25 mouse cellular contexts compared by ENCODE assay signal in the genomic region with DNA sequence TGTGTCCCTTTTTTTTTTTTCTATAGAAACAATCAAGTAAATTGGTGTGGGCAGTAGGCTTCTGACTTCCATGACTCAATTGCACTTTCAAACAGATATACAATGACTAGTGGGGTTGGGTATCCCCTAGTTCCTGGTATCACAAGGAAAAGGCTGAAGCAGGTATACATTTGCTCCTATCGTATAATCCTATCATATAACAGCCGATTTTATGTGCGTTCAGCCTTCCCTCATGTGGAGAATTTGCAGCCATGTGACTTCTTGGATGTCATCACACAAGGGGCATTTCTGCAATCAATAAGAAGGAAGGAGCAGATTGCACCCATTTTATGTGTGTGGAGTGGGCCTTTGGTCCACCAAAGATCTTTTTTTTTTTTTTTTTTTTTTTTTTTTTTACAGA. TPM values are rescaled to one million over a fixed set of nuclear protein-coding genes. Genes with fewer than 3 reads are reported as not detected.
"Had no signal": no experiment of that assay in that cellular context is flagged by ENCODE, and none has a peak within 500 bp of the region (broad histone marks: within the 10 kb centered on the region; RNA-seq: fewer than 3 reads in every experiment).

No protein-coding gene starts in this region.

- H3K9ac ChIP-seq: embryonic facial prominence, embryonic 12.5 days; embryonic facial prominence, embryonic 13.5 days; embryonic facial prominence, embryonic 15.5 days; forebrain, embryonic 12.5 days; forebrain, embryonic 13.5 days; forebrain, embryonic 15.5 days; forebrain, postnatal 0 days had no signal

- DNase-seq: cerebellum, adult 2 months; cerebellum, adult 8-10 months; cerebellum, adult 9-11 months; cerebellum, postnatal 25 days; cerebellum, postnatal 36 days; embryo, embryonic 11 days; forebrain, postnatal 0 days; gastrocnemius, adult 2 months; gastrocnemius, postnatal 10 days; gastrocnemius, postnatal 14 days; gastrocnemius, postnatal 25 days; gastrocnemius, postnatal 36 days; heart, adult 18-20 months; heart, adult 2 months had no signal

- H3K27me3 ChIP-seq: embryonic facial prominence, embryonic 12.5 days; embryonic facial prominence, embryonic 13.5 days; embryonic facial prominence, embryonic 15.5 days; forebrain, embryonic 12.5 days; forebrain, embryonic 13.5 days; forebrain, embryonic 15.5 days had no signal

- H3K36me3 ChIP-seq: embryonic facial prominence, embryonic 10.5 days; embryonic facial prominence, embryonic 12.5 days; embryonic facial prominence, embryonic 13.5 days; embryonic facial prominence, embryonic 15.5 days; forebrain, embryonic 10.5 days; forebrain, embryonic 12.5 days; forebrain, embryonic 15.5 days had no signal

- H3K9me3 ChIP-seq: embryonic facial prominence, embryonic 10.5 days; embryonic facial prominence, embryonic 12.5 days; embryonic facial prominence, embryonic 13.5 days; embryonic facial prominence, embryonic 15.5 days; forebrain, embryonic 12.5 days; forebrain, embryonic 13.5 days; forebrain, embryonic 15.5 days had no signal

- H3K4me3 ChIP-seq: embryonic facial prominence, embryonic 10.5 days; embryonic facial prominence, embryonic 12.5 days; embryonic facial prominence, embryonic 13.5 days; embryonic facial prominence, embryonic 15.5 days; erythroblast, embryonic 14.5 days; forebrain, embryonic 10.5 days; forebrain, embryonic 12.5 days; forebrain, embryonic 13.5 days; forebrain, embryonic 15.5 days; gastrocnemius, adult 2 months; heart, adult 2 months had no signal

- ATAC-seq: forebrain, embryonic 13.5 days; forebrain, embryonic 14.5 days; forebrain, embryonic 15.5 days; forebrain, embryonic 16.5 days; forebrain, postnatal 0 days had no signal

- H3K27ac ChIP-seq: embryonic facial prominence, embryonic 10.5 days; embryonic facial prominence, embryonic 12.5 days; embryonic facial prominence, embryonic 13.5 days; embryonic facial prominence, embryonic 15.5 days; forebrain, embryonic 10.5 days; forebrain, embryonic 12.5 days; forebrain, embryonic 13.5 days; forebrain, embryonic 15.5 days; gastrocnemius, adult 2 months; heart, adult 2 months had no signal

- H3K4me2 ChIP-seq: embryonic facial prominence, embryonic 12.5 days; embryonic facial prominence, embryonic 13.5 days; embryonic facial prominence, embryonic 15.5 days; forebrain, embryonic 12.5 days; forebrain, embryonic 13.5 days; forebrain, embryonic 15.5 days had no signal

RNA-seq across cellular contexts. Expression of a gene that starts 1.3 kb away (rescaled TPM):
- polyA plus RNA-seq: erythroblast, embryonic 14.5 days had no signal

RNA-seq across cellular contexts. Expression of a gene that starts 5.1 kb away (rescaled TPM):
- polyA plus RNA-seq: erythroblast, embryonic 14.5 days had no signal

RNA-seq across cellular contexts. Expression of a gene that starts 44.7 kb away (rescaled TPM):
- polyA plus RNA-seq: erythroblast, embryonic 14.5 days had no signal
